Mouse (Mus musculus) T-helper 1 cell (primary cell): ENCODE measurements at regions not wholly inside any gene's neighbourhood (a gene's known extent, or its start where the extent isn't known, plus 50 kb on each side); places are given as distances from the start of the nearest gene placed in this dataset.

Experiments used
- in situ Hi-C: fragments of 300-600 bp; cut with MboI, MseI; formaldehyde crosslinking; loops from one replicate; pipeline ENCODE4 v1.15.1; 2025; ENCODE audit warnings: high pct_unique_total_duplicates

GRCm38 (mm10) chr1:137171451-137171850 lies 211.2 kb upstream of the Nr5a2 start:
- in situ Hi-C loops = no loop called here

GRCm38 (mm10) chr1:137147891-137148290 lies 187.6 kb upstream of the Nr5a2 start:
- in situ Hi-C loops = no loop called here

DNA sequence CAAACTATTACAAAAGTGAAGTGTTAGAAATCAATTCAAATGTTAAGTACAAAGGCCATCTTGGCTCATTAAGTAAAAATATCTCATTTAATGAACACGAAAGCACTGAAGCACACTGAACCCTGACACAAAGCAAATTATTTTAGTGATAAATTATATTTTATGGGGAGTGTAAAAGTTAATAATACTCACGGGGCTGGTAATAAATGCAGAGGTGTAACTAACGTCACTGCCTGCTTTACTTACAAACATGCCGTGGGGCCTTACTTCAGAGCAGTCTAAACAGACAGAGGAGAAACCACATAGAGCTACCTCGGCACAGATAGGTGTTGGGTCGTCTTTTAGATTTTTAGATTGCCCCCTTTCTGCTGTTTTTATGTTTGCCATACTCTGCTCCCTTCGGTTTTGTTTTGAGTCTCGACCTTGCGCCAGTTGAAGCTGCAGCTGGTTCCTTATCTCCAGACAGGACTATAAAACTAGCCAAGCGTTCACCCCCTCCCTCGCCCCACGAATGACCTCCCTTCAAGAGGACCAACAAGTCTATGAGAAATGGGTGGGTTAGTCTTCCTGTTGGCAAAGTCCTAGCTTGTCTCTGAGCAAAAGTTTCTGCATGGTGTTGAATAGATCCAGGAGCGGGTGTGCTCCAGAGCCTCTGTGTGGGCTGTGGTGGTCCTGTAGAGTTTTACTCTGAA lies 181.8 kb upstream of the Nr5a2 start:
- in situ Hi-C loops = no loop called here

DNA sequence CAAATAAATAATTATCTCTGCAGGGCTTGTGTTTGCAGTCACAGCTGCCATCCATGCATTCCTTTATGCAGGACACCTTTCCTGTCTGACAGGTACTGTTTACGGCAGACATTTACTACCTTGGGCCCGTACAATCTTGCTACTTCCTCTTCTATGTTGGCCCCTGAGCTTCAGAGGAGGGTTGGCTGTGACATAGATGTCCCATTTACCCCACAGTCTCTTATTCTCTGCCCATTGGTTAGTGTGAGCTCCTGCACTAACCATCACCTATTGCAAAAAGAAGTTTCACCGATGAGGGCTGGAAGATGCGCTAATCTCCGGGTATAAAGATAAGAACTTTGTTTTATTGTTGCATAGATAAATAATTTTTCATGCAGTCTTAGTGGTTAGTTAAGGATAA lies 181.1 kb upstream of the Nr5a2 start:
- in situ Hi-C loops = no loop called here

DNA sequence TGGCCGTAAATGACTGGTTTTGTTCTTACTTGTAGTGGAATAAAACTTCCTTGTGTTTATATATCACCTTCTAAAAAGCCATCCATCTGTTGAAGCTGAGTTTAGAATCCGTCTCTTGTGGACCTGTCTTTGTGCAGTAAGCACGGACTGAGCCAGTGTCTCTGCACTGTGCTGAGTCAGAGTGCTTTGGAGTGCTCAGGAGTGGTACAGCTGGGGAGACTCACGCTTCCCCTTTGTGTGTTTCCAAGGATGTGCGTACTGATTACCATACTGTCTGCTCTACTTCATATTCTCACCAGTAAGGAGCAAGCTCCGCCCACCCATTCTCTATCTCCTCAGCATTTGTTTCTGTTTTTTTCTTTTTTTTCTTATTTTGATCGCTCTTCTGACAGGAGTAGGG lies 175.9 kb upstream of the Nr5a2 start:
- in situ Hi-C loops = no loop called here

DNA sequence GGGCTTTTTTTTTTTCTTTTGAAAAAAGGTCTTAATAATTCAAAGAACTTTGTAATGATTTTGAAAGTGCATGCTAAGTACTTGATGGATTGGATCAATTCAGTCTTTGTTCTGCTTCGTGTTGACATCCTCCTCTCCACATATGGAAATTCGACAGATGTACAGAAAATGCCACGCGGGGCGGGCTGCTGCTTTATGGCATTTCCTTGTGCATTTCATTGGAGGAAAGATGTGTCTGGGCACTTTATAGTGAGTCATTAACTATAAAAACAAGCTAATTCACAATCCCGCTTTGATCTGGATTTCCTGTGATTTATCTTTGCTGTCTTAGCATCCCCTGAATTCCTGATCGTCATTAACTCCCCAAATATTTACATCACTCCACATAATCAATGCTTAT lies 173.5 kb upstream of the Nr5a2 start:
- in situ Hi-C loops = no loop called here

DNA sequence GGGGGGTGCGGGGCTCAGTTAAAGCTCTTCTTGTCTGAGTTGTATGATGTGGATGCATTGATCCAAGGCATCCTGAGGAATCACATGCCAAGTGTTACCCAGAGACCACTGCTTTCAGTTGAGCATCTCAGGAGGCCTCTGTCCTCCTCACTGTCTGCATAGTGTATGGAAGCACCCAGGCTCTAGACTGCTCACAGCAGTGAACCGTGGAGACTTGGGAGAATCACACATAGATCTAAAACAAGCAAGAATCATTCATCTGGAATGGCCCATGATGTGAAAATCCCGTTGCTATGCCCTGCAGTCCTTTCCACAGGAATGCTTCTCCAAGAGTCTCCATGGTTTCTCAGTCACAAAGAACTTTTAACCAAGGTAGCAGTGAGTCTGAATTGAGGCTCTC lies 170.0 kb upstream of the Nr5a2 start:
- in situ Hi-C loops = no loop called here

DNA sequence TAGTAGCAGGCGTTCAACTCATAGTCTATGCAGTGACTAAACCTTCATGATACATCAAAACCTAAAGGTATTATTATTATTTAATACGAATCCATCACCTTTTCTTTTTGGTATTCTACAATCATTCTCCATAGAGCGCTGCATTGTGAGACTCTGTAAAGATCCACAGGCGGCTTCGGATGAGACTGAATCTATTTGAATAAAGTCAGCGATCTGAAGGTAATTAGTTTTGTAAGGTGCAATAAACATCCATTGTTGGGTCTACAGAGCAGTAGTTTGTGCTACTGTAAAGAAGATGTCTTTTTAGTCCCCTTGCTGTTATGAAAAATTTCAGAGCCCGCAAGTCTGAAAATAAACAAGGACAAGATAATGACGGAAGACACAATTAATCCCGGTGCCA lies 168.9 kb upstream of the Nr5a2 start:
- in situ Hi-C loops = no loop called here

GRCm38 (mm10) chr1:137117866-137118265 lies 157.6 kb upstream of the Nr5a2 start:
- in situ Hi-C loops = loop anchor here (10.0 kb wide), 1 partner anchor 927 kb away; no protein-coding TSS in a partner anchor

DNA sequence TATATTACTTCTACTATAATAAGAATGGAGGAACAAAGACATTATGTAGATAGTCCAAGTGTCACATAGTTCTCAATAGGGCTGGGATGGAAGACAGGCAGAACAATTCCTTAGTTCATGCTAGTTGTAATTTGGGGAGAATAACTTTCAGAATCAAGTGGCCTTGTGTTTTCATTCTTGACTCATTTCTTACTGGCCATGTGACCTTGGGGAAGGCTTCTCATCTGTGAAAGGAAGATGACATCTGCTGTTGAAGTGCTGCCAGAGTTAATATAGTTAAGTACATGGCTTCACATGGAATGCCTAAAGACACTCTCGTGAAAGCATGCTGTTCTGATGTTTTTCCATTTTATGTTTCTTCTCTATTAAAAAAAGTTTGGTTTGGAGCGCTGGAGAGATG lies 146.2 kb upstream of the Nr5a2 start:
- in situ Hi-C loops = no loop called here

- in situ Hi-C loops = no loop called here
These were observed 131.5 kb upstream of the Nr5a2 start for GRCm38 (mm10) chr1:137091762-137092161.

DNA sequence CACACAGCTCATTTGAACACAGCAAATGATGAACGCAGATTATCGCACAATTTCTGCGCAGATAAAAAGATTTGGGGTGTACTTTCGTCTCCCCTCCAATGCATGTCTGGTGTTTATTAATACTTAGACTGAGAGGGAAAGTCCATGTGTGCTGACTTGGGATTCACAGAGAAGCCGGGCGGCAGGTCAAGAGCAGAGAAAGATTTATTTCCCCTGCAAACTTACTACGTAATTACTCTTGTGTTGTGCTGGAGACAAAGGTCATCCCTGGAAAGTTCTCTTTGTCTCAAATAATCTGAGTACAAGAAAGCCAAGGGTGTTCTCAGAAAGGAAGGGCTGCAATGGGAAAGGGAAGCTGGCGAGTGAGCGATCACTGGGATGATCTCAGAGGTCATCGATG lies 127.9 kb upstream of the Nr5a2 start:
- in situ Hi-C loops = no loop called here

GRCm38 (mm10) chr1:137086766-137087165 lies 126.5 kb upstream of the Nr5a2 start:
- in situ Hi-C loops = no loop called here

- in situ Hi-C loops = no loop called here
These were observed 123.3 kb upstream of the Nr5a2 start for GRCm38 (mm10) chr1:137083500-137083899.

DNA sequence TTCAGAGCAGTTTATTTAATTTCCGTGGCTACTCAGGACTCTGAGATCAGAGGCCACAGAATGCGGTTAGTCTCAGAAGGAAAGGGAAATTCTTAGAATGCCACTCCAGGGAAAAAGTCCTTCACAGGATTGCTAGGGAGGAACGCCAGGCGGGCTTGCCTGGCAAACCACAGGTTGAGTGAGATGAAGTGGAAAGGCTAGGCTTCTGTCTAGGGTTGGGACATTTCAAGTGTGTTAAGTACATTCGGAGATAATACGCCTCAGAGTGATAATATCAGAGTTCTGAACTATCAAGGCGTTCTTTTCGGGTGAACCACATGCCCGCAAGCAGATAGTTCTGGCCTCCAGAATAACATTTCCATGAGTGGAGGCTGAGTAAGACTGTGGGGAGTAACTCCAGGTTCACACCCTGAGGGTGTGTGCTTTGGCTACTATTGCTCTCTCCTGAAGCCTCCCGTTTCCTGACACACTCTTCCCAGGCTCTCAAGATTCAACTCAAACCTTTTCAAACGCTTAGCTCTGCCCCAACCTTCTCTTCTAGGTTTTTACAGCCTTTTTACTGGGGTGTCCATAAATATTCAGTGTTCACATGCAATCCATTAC lies 119.3 kb upstream of the Nr5a2 start:
- in situ Hi-C loops = no loop called here

GRCm38 (mm10) chr1:137074787-137075186 lies 114.5 kb upstream of the Nr5a2 start:
- in situ Hi-C loops = no loop called here

DNA sequence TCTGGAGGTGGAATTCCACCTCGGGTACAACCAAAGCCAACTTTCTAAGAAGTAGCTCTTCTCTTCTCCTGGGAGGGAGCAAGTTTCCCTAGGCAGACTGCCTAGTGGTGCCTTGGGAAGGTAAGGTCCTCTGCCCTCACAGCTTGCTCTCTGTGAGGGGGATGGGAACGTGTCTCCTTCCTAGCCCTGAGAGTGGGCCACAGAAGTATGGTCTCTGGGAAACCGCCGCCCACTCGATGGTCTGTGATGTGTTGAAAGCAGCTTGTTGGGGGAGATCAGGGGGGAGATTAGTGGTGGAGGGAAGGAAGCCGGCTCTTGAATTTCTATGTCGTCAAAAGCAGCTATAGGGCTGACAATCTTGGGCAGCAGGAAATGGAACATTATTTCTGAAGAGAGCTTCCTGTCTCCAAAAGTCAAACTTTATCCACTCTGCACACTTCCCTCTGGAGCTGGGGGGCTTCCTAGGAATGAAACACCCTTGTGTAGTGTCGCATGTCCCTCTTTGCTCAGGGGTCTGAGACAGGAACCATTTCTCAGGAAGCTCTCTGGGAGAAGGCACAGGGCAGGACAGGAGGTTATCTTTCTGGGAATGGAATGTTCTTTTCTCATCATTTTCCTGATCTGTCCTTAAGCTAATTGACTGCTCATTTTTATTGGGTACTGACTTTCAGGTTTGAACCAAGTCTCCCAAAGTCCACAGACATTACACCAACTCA lies 113.8 kb upstream of the Nr5a2 start:
- in situ Hi-C loops = no loop called here

DNA sequence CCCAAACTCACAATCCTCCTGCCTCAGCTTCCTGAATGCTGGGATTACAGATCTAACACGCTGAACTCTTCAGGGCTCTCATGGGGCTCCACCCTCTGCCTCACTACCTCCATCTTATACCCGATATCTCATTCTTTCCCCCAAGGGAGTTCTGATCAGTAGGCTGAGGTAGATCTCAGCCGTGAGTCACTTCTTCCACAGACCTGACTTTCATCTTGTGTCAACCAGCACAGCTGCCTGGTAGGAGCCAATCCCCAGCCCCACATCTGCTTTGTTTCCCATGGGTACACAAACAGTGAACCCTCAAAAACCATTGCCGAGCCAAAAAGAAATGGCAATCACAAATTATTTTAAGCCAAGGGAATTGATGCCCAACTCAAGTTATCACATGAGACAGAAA lies 100.7 kb upstream of the Nr5a2 start:
- in situ Hi-C loops = no loop called here

DNA sequence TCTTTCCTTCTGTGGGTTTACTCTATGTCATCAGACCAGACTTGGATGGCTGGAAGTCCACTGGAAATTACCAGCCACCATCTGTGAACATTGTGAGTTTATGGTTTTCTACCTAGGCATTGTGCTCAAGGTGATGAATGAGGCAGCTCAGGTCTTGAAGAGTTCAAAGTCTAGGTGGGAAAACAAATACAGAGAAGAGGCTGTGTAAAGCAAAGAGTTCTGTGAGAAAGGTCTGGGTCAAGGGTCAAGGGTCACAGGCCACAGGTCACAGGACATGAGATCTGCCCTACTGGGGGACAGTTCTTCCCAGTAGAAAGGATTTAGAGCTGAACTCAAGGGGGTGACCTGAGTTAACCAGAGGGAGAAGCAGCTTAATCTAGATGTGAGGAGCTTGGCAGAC lies 92.9 kb upstream of the Nr5a2 start:
- in situ Hi-C loops = no loop called here

DNA sequence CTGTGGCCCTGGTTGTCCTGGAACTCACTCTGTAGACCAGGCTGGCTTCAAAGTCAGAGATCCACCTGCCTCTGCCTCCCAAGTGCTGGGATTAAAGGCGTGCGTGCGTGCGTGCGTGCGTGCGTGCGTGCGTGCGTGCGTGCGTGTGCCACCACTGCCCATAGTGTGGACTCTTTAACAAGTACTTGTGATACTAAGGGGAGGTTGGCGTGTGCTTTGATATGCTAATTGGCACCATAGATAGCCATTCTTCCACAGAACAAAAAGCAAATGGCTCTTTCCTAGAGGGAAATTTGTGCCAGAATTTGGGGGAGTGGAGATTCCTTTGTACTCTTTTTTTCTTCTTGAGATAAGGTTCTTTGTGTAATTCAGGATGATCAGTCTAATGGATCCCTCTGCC lies 91.3 kb upstream of the Nr5a2 start:
- in situ Hi-C loops = no loop called here

DNA sequence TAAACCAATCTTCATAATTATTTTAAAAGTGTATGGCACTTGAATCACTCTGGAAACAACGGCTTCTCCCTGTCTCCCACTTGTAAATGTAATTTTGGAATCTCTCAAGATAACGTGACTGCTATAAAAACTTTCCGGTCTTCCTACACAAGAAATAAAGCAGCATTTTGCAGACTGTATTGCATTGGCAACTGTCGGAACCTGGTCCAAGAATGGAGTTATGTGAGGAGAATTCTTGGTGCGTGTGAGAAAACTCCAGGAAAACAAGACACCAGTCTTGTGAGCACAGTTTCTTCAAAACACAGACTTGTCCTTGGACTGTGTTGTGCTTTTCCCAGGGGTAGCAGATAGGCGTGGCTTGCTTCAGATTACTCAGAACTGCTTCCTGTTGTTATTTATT lies 83.8 kb upstream of the Nr5a2 start:
- in situ Hi-C loops = no loop called here

GRCm38 (mm10) chr1:137042414-137043010 lies 82.3 kb upstream of the Nr5a2 start:
- in situ Hi-C loops = no loop called here

DNA sequence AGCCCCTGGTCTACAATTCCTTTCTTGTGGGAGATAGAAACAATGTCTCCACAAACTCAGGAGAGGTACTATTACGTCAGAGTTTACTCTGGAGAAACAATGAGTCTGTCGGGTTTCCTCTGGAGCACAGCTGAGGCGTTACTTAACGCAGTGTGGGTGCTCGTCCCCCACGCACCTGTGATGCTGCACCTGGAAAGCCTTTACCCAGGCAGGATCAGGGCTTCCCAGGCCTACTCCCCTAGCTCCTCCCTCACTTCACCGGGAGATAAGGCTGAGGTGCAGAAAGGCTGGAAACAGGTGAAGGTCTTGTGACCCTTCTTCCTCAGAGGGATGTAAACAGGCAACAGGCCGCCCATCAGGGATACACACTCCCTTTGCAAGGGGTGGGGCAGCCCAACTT lies 80.7 kb upstream of the Nr5a2 start:
- in situ Hi-C loops = no loop called here
